Mouse (Mus musculus): ENCODE measurements at regions not wholly inside any gene's neighbourhood (a gene's known extent, or its start where the extent isn't known, plus 50 kb on each side); places are given as distances from the start of the nearest gene placed in this dataset.

- no peak for DNase-seq
These were observed 665.3 kb downstream of the Adgrl2 start for GRCm38 (mm10) chr3:148324911-148325621.

GRCm38 (mm10) chr3:148321894-148322293 lies 668.5 kb downstream of the Adgrl2 start:
- no peak for DNase-seq

- DNase-seq = no peak
These were observed 674.2 kb downstream of the Adgrl2 start for GRCm38 (mm10) chr3:148316198-148316597.

GRCm38 (mm10) chr3:148315286-148315685 lies 675.1 kb downstream of the Adgrl2 start:
- no peak for DNase-seq

GRCm38 (mm10) chr3:148295515-148295914 lies 694.8 kb downstream of the Adgrl2 start:
- no peak for DNase-seq

GRCm38 (mm10) chr3:148278978-148279377 lies 711.4 kb downstream of the Adgrl2 start:
- DNase-seq = no peak

GRCm38 (mm10) chr3:148272159-148272848 lies 718.1 kb downstream of the Adgrl2 start:
- no peak for DNase-seq

- DNase-seq = no peak
These were observed 721.5 kb downstream of the Adgrl2 start for GRCm38 (mm10) chr3:148268812-148269211.

GRCm38 (mm10) chr3:148259211-148259610 lies 731.1 kb downstream of the Adgrl2 start:
- DNase-seq = no peak

- DNase-seq = peak; percentile 88
These were observed 741.7 kb downstream of the Adgrl2 start for GRCm38 (mm10) chr3:148248617-148249016.

- no peak for DNase-seq
These were observed 743.6 kb downstream of the Adgrl2 start for GRCm38 (mm10) chr3:148246786-148247185.

GRCm38 (mm10) chr3:148238093-148238492 lies 752.3 kb downstream of the Adgrl2 start:
- DNase-seq = no peak

- no peak for DNase-seq
These were observed 752.8 kb downstream of the Adgrl2 start for GRCm38 (mm10) chr3:148237555-148237954.

GRCm38 (mm10) chr3:148233616-148234015 lies 756.7 kb downstream of the Adgrl2 start:
- DNase-seq = no peak

GRCm38 (mm10) chr3:148229192-148229591 lies 761.2 kb downstream of the Adgrl2 start:
- no peak for DNase-seq

- peak; percentile 9 for DNase-seq
These were observed 762.2 kb downstream of the Adgrl2 start for GRCm38 (mm10) chr3:148228002-148228707.

GRCm38 (mm10) chr3:148220826-148221225 lies 769.5 kb downstream of the Adgrl2 start:
- DNase-seq = no peak

- DNase-seq = no peak
These were observed 770.2 kb downstream of the Adgrl2 start for GRCm38 (mm10) chr3:148220024-148220590.

GRCm38 (mm10) chr3:148202148-148202547 lies 788.2 kb downstream of the Adgrl2 start:
- no peak for DNase-seq

- no peak for DNase-seq
These were observed 803.7 kb downstream of the Adgrl2 start for GRCm38 (mm10) chr3:148186704-148187103.

- DNase-seq = no peak
These were observed 822.8 kb downstream of the Adgrl2 start for GRCm38 (mm10) chr3:148167556-148167955.

GRCm38 (mm10) chr3:148159059-148159458 lies 831.3 kb downstream of the Adgrl2 start:
- no peak for DNase-seq

- no peak for DNase-seq
These were observed 831.8 kb downstream of the Adgrl2 start for GRCm38 (mm10) chr3:148158533-148158932.

All from gastrocnemius, postnatal 25 days (tissue).